Mouse (Mus musculus): ENCODE results near the gene Timm8b.

GRCm38 (mm10) chr9:50612115-50612514 lies 8.4 kb downstream of the Timm8b start:
- TF ChIP-seq E2F4 (IDR thresholded peaks at IDR 0.05; ENCODE audit: insufficient read depth) (no peak), MAX (IDR thresholded peaks at IDR 0.05; ENCODE audit: low read depth) (no peak), MYOG (IDR thresholded peaks at IDR 0.05; ENCODE audit: control insufficient read depth in 1 of 3, insufficient read depth in 1 of 3, insufficient read length in 2 of 3, low read depth in 2 of 3) (no peak), SRF (IDR thresholded peaks at IDR 0.05; ENCODE audit: control insufficient read depth, insufficient read length, low read depth) (no peak), CEBPB (IDR thresholded peaks at IDR 0.05; ENCODE audit: insufficient read depth, poor library complexity, severe bottlenecking) (no peak), POLR2A (IDR thresholded peaks at IDR 0.05; ENCODE audit: insufficient read length, low read depth) (no peak), MYOD1 (IDR thresholded peaks at IDR 0.05; ENCODE audit: control insufficient read depth in 1 of 3, insufficient read length in 2 of 3, low read depth in 2 of 3) (no peak), TCF12 (IDR thresholded peaks at IDR 0.05; ENCODE audit: insufficient read depth, poor library complexity, severe bottlenecking) (no peak), USF1 (IDR thresholded peaks at IDR 0.05; ENCODE audit: low read depth) (no peak), REST (IDR thresholded peaks at IDR 0.05; ENCODE audit: insufficient read depth, insufficient read length) (no peak), TCF3 (IDR thresholded peaks at IDR 0.05; ENCODE audit: insufficient read length, low read depth) (no peak), POLR2AphosphoS2 (IDR thresholded peaks at IDR 0.05; ENCODE audit: insufficient read length, low read depth) (no peak)

All from myocyte (in vitro differentiated cells).